Mouse (Mus musculus) intestine, postnatal 0 days (tissue): ENCODE measurements around the gene Gm5788. TPM values are rescaled to one million over a fixed set of nuclear protein-coding genes. Genes with fewer than 3 reads are reported as not detected.
A peak's percentile ranks its signal among the peaks of the same experiment; 100 is the strongest.
"Not testable (repeated sequence)": the region's sequence is repeated elsewhere in the genome, so short reads cannot be mapped to it uniquely, and the experiment has no call there.

Experiments
- ATAC-seq: fragments of 200-750 bp; cut with Nextera tagmentation; 2 replicates; pipeline ENCODE4 v1.8.0; 2017; ENCODE audit warnings: mild to moderate bottlenecking, moderate TSS enrichment, moderate library complexity
- H3K27ac ChIP-seq: fragments of 300-500 bp; sonication (generic); 2 replicates; pipeline ENCODE4 v1.5.1; 2014; ENCODE audit warnings: mild to moderate bottlenecking, low read depth, low read length, moderate library complexity
- H3K27me3 ChIP-seq: fragments of 300-500 bp; sonication (generic); replicated peaks from 2 replicates; pipeline ENCODE4 v1.6.1; 2014; ENCODE audit warnings: low read length, mixed read lengths; ENCODE audit not compliant: control insufficient read depth, insufficient read depth
- H3K36me3 ChIP-seq: fragments of 300-500 bp; sonication (generic); 2 replicates; pipeline ENCODE4 v1.6.1; 2014; ENCODE audit warnings: mild to moderate bottlenecking, moderate library complexity; ENCODE audit not compliant: control insufficient read depth, insufficient read depth
- H3K4me1 ChIP-seq: fragments of 300-500 bp; sonication (generic); replicated peaks from 2 replicates; pipeline ENCODE4 v1.6.1; 2014; ENCODE audit warnings: antibody characterized with exemption, low read length, mixed read lengths; ENCODE audit not compliant: control insufficient read depth, insufficient read depth
- H3K4me2 ChIP-seq: fragments of 300-500 bp; sonication (generic); replicated peaks from 2 replicates; pipeline ENCODE4 v1.6.1; 2014; ENCODE audit warnings: low read depth, mild to moderate bottlenecking, moderate library complexity
- H3K4me3 ChIP-seq: fragments of 300-500 bp; sonication (generic); 2 replicates; pipeline ENCODE4 v1.5.1; 2014; ENCODE audit warnings: low read depth, low read length
- H3K9ac ChIP-seq: fragments of 300-500 bp; sonication (generic); 2 replicates; pipeline ENCODE4 v1.6.1; 2014; ENCODE audit warnings: mild to moderate bottlenecking, low read depth, low read length
- H3K9me3 ChIP-seq: fragments of 300-500 bp; sonication (generic); 2 replicates; pipeline ENCODE4 v1.6.1; 2016; ENCODE audit warnings: mixed run types; ENCODE audit not compliant: control insufficient read depth
- CTCF ChIP-seq: sonication (generic); IDR thresholded peaks from 2 replicates; pipeline ENCODE4 v1.5.1; 2016; ENCODE audit warnings: low read depth, mild to moderate bottlenecking, control low read depth, antibody characterized with exemption, moderate library complexity
- WGBS: fragments of 180-500 bp; shearing (Covaris S2); extraction: QIAGEN DNeasy Blood & Tissue Kit; methylation state at CpG from one replicate; pipeline ENCODE4 v1.1.7; 2014; 5-methylcytosine and 5-hydroxymethylcytosine counted together
- polyA plus RNA-seq: library from polyadenylated mRNA; unstranded; fragments of >200 nt; fragmentation: Nextera tagmentation; extraction: Ambion mirVana; gene quantifications from 2 replicates; pipeline ENCODE4 v1.2.1, GENCODE M21; 2015

The Gm5788 gene
- polyA plus RNA-seq = not detected in 2 replicates

DNA sequence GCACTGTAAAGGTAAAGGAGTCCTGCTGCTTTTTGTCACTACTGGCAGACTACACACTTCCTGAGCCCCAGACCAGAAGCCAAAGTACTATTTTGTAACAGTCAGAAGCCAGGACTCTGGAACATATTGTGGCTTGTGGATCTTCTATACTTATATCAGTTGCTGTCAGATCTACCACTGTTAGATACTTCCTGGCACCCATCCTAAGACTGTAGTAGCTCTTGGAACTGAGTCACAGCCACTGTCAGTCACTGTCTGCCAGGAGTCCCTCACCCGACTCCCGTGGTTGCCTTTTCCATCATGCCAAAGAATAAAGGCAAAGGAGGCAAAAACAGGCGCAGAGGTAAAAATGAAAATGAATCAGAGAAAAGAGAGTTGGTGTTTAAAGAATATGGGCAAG, at the start of gene Gm5788:
Gene Gm5788, plus strand, starts transcription at position 301 of the 400 bp plus-strand sequence.
- not testable (repeated sequence) for H3K4me1 ChIP-seq, ATAC-seq, H3K9ac ChIP-seq, H3K27ac ChIP-seq, H3K36me3 ChIP-seq, H3K4me3 ChIP-seq, H3K27me3 ChIP-seq, H3K4me2 ChIP-seq, H3K9me3 ChIP-seq
- 83% methylated on average over 3 of the region's 3 CpGs for WGBS

DNA sequence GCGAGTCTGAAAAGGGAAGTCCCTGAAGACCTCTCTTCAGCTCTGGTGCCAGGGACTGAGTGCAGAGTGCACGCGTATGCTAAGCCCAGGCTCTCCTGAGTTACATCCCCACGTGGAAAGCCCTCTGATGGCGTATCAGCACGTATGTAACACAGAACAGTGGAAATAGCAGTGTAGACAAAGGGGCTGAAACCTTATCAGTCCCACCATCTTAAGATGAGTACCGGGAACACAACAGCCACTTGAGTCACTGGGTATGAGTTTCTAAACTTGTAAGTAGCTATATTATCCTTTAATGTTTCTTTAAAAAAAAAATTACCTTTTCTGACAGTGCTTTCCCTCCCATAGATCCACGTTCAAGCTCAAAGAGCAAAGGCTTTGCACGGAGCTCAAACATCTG, 45.1 kb upstream of the Gm5788 start:
- Histone ChIP-seq H3K9me3 (no peaks in the 10 kb centered on the region), H3K36me3 (peaks cover 65% of the 10 kb centered on the region), H3K27me3 (no peaks in the 10 kb centered on the region), H3K9ac (no peak overlapping the region), H3K27ac (no peak overlapping the region), H3K4me3 (no peak overlapping the region), H3K4me1 (no peaks in the 10 kb centered on the region), H3K4me2 (no peak overlapping the region)
- ATAC-seq = no peak
- no peak for TF ChIP-seq CTCF
- WGBS = 88% methylated on average over 9 of the region's 9 CpGs

- no peaks in the 10 kb centered on the region for H3K4me1 ChIP-seq
- peak; percentile 97 for ATAC-seq
- peaks cover 55% of the 10 kb centered on the region for H3K36me3 ChIP-seq
These were observed 29.7 kb upstream of the Gm5788 start for GRCm38 (mm10) chr12:87464678-87465297.

DNA sequence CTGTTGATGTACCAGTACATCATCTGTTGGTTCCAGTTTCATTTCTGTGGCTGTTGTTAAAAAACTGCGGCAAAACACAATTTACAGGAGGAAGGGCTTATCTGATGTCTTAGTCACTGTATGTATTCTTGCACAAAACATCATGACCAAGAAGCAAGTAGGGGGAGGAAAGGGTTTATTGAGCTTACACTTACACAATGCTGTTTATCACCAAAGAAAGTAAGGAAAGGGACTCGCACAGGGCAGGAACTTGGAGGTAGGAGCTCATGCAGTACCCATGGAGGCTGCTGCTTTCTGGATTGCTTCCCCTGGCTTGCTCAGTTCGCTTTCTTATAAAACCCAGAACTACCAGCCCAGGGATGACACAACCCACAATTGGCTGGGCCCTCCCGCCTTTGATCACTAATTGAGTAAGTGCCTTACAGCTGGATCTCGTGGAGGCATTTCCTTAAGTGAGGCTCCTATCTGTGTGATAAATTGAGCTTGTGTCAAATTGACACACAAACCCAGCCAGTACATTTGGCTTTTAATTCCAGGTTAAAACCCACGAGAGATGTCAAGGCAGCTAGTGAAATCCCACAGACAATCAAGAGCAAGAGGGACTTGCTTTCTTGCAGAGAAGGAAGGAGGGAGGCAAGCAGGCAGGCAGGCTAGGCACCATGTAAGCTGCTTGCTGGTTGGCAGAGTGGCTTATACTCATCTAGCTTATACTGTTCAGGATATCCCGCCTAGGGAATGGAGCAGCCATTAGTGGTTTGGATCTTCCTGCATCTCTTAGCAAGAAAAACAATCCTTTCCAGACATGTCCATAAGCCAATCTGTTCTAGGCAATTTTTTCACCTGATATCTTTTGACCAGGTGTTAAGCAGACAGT, 24.0 kb upstream of the Gm5788 start:
- Histone ChIP-seq H3K4me2 (peak overlapping the region; percentile 65), H3K27me3 (no peaks in the 10 kb centered on the region), H3K4me3 (peak overlapping the region; percentile 93), H3K27ac (peak overlapping the region; percentile 28; the same call in 1 of the 2 replicates), H3K9me3 (no peaks in the 10 kb centered on the region), H3K36me3 (peaks cover 14% of the 10 kb centered on the region), H3K4me1 (no peaks in the 10 kb centered on the region), H3K9ac (0 out of 2 replicates have a peak overlapping the region, but pooled peaks have one; percentile 38)
- no peak for TF ChIP-seq CTCF
- ATAC-seq = 0 out of 2 replicates have a peak, but pooled peaks have one; percentile 12
- 44% methylated on average over 7 of the region's 7 CpGs for WGBS

More at GRCm38 (mm10) chr12:87464678-87465297, 29.7 kb upstream of the Gm5788 start:
- H3K4me2 ChIP-seq = no peak overlapping the region
- H3K27me3 ChIP-seq = no peaks in the 10 kb centered on the region
- no peak overlapping the region for H3K27ac ChIP-seq
- 57% methylated on average over 6 of the region's 6 CpGs for whole genome bisulfite sequencing
- H3K4me3 ChIP-seq = no peak overlapping the region
- TF ChIP-seq CTCF = no peak
- H3K9me3 ChIP-seq = no peaks in the 10 kb centered on the region
- no peak overlapping the region for H3K9ac ChIP-seq

GRCm38 (mm10) chr12:87471421-87471963, 23.0 kb upstream of the Gm5788 start:
- Histone ChIP-seq H3K36me3 (peaks cover 14% of the 10 kb centered on the region), H3K4me2 (peak overlapping the region; percentile 65), H3K27me3 (no peaks in the 10 kb centered on the region), H3K4me3 (peak overlapping the region; percentile 93), H3K9me3 (no peaks in the 10 kb centered on the region), H3K27ac (peak overlapping the region; percentile 88), H3K9ac (peak overlapping the region; percentile 97), H3K4me1 (no peaks in the 10 kb centered on the region)
- TF ChIP-seq CTCF = no peak
- no peak for ATAC-seq
- under 1% methylated on average over 19 of the region's 19 CpGs for WGBS
